Mouse (Mus musculus) olfactory bulb, adult 2 months (tissue): Measurements from ENCODE around the gene Cygb. TPM values are rescaled to one million over a fixed set of nuclear protein-coding genes. Genes with fewer than 3 reads are reported as not detected.
"Not testable (repeated sequence)": the region's sequence is repeated elsewhere in the genome, so short reads cannot be mapped to it uniquely, and the experiment has no call there.

Source experiments
- H3K27ac ChIP-seq: fragments of 200-500 bp; 2 replicates; pipeline ENCODE4 v1.5.1; 2012; ENCODE audit warnings: low read depth, low read length; ENCODE audit not compliant: insufficient read depth
- H3K4me1 ChIP-seq: fragments of 200-500 bp; 2 replicates; pipeline ENCODE4 v1.6.1; 2012; ENCODE audit warnings: low read length; ENCODE audit not compliant: control insufficient read depth, insufficient read depth
- H3K4me3 ChIP-seq: fragments of 200-500 bp; 2 replicates; pipeline ENCODE4 v1.5.1; 2012; ENCODE audit warnings: mild to moderate bottlenecking, low read depth, low read length, moderate library complexity; ENCODE audit not compliant: insufficient read depth
- CTCF ChIP-seq: fragments of 200-500 bp; IDR thresholded peaks from 2 replicates; pipeline ENCODE4 v1.5.1; 2012; ENCODE audit warnings: low read depth, mild to moderate bottlenecking, low read length, moderate library complexity; ENCODE audit not compliant: insufficient read depth
- POLR2A ChIP-seq: fragments of 200-500 bp; IDR thresholded peaks from 2 replicates; pipeline ENCODE4 v1.6.1; 2012; ENCODE audit warnings: mild to moderate bottlenecking, low read depth, low read length, moderate library complexity; ENCODE audit not compliant: insufficient read depth
- WGBS: fragments of 180-500 bp; shearing (Covaris S2); methylation state at CpG from one replicate; pipeline ENCODE4 v1.1.7; 2018; 5-methylcytosine and 5-hydroxymethylcytosine counted together
- polyA plus RNA-seq: library from polyadenylated mRNA; stranded (reverse); fragments of >200 nt; gene quantifications from 2 replicates; pipeline ENCODE4 v1.2.4, GENCODE M21; 2012; ENCODE audit warnings: low replicate concordance; ENCODE audit not compliant: missing spikeins, insufficient read depth, insufficient read length

Cygb gene
- polyA plus RNA-seq, 1 experiment, result not detected

DNA sequence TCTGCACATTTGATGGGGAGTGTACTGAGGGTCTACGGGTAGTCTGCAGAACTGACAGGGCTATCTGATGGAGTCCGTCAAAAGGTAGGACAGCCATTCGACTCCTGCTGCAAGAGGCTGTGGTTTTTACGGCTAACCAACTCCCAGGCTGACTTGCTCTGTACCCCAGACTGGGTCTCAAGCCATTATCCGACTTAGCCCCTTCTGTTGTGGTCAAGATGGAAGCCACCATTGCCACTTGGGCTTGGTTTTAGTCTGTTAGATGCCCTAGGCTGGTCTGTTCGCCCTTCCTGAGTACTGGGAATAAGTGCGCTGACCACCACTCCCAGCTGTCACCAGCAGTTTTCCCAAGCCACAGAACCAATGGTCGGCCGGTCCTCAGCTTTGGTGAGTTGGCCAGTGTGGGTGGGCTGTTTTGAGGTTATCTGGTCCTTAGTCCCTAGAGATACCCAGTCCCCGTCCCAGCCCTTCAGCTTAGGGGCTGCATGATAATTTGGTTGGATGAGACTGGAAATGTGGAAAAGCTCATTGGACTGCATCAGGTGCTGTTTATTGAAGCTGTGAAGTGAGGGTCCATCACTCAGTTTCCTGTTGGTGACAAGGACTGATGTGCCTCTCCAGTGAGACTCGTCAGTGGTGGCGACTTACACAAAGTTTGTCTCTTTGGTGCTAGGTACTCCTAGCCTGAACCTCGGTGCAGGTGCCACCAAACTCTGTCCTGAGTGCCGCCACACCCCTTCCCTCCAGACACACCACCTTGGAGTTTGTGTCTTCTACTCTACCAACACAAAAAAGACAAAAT, 22.3 kb upstream of the Cygb start:
- Histone ChIP-seq H3K27ac (no peak overlapping the region), H3K4me1 (peaks cover 10% of the 10 kb centered on the region), H3K4me3 (no peak overlapping the region)
- 89% methylated on average over 14 of the region's 14 CpGs for WGBS
- TF ChIP-seq POLR2A, result no peak
- no peak for TF ChIP-seq CTCF

GRCm38 (mm10) chr11:116675429-116675828, 21.3 kb upstream of the Cygb start:
- not testable (repeated sequence) for H3K27ac ChIP-seq, H3K4me3 ChIP-seq, H3K4me1 ChIP-seq
- 76% methylated on average over 6 of the region's 6 CpGs for WGBS

- WGBS, result 41% methylated on average over 7 of the region's 7 CpGs
- TF ChIP-seq CTCF (no peak), POLR2A (no peak)
- H3K4me3 ChIP-seq, result no peak overlapping the region
Observed at GRCm38 (mm10) chr11:116674616-116675379, 20.7 kb upstream of the Cygb start.

GRCm38 (mm10) chr11:116673410-116673809, 19.3 kb upstream of the Cygb start:
- TF ChIP-seq CTCF (no peak), POLR2A (no peak)
- WGBS, result 77% methylated on average over 2 of the region's 2 CpGs
- Histone ChIP-seq H3K4me1 (peaks cover 20% of the 10 kb centered on the region), H3K4me3 (no peak overlapping the region), H3K27ac (no peak overlapping the region)

More at GRCm38 (mm10) chr11:116674616-116675379, 20.7 kb upstream of the Cygb start:
- Histone ChIP-seq H3K4me1 (peaks cover 9% of the 10 kb centered on the region), H3K27ac (no peak overlapping the region)

DNA sequence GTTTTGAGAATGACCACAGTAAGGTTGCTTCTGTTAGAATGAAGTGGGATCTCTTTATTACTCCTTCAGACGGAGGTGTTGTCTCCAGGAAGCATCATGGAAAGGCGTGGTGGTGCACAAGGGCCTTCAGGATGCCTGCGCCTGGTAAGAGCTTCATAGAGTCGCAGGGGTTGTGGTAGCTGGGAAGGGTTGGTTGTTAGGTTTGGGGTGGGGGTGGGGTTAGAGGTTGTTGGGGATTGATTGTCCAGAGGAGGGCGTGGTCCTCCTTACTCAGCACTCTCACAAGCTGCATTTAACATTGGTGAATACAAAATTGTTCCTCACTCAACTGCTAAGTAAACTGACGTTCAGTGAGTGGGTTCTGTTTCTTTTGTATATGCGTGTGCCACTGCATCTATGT, 18.5 kb upstream of the Cygb start:
- Histone ChIP-seq H3K27ac (no peak overlapping the region), H3K4me1 (peaks cover 25% of the 10 kb centered on the region), H3K4me3 (peak overlapping the region; percentile 63)
- WGBS, result 18% methylated on average over 7 of the region's 7 CpGs
- TF ChIP-seq POLR2A (no peak), CTCF (no peak)

- H3K27ac ChIP-seq, result no peak overlapping the region
- under 1% methylated on average over 24 of the region's 24 CpGs for WGBS
- TF ChIP-seq POLR2A, result no peak
- TF ChIP-seq CTCF, result no peak
- H3K4me3 ChIP-seq, result peak overlapping the region; percentile 63
- peaks cover 25% of the 10 kb centered on the region for H3K4me1 ChIP-seq
Observed at GRCm38 (mm10) chr11:116671845-116672434, 17.8 kb upstream of the Cygb start.

GRCm38 (mm10) chr11:116671112-116671844, 17.2 kb upstream of the Cygb start:
- TF ChIP-seq POLR2A (peak; percentile 69), CTCF (peak; percentile 86)
- Histone ChIP-seq H3K4me3 (peak overlapping the region; percentile 63), H3K4me1 (peaks cover 25% of the 10 kb centered on the region), H3K27ac (peak overlapping the region; percentile 76)
- under 1% methylated on average over 45 of the region's 45 CpGs for WGBS

DNA sequence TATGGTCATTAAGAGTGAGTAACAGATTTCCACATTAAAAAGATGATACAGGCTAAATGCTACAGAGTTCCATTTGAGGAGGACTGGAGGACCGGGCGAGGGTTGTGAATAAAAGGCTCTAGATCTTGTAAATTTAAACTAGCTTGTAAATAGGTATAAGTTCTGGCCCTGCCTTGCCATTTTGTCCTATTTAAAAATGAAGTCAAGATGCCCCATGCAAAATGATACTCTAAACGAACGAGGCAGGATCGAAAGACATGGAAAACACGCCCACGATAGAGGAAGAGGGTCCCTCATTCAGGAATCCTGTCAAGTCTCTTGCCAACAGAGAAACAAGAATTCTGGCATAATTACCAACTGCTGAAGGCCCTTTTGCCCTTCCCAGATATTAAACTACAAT, 16.3 kb upstream of the Cygb start:
- 40% methylated on average over 7 of the region's 7 CpGs for WGBS
- Histone ChIP-seq H3K27ac (no peak overlapping the region; the same call in 1 of the 2 replicates), H3K4me1 (peaks cover 28% of the 10 kb centered on the region), H3K4me3 (no peak overlapping the region)
- TF ChIP-seq CTCF (no peak), POLR2A (no peak)
